Mouse (Mus musculus): Measurements from ENCODE around the gene Frmd4b. TPM values are rescaled to one million over a fixed set of nuclear protein-coding genes. Genes with fewer than 3 reads are reported as not detected.

The Frmd4b gene
- total and polyA plus RNA-seq, 3 experiments, result 0.44 to 2.9 TPM; not detected in 1

- Histone ChIP-seq H3K27me3 (ENCODE audit: insufficient read depth, low read length) (no peaks in the 10 kb centered on the region), H3K9me3 (replicated peaks) (peaks cover 52% of the 10 kb centered on the region), H3K36me3 (replicated peaks) (no peaks in the 10 kb centered on the region), H3K4me1 (ENCODE audit: insufficient read depth, low read depth, low read length) (no peaks in the 10 kb centered on the region), H3K4me3 (ENCODE audit: low read depth, low read length) (no peak overlapping the region)
- no peak for DNase-seq (ENCODE audit: low spot score)
- TF ChIP-seq POLR2AphosphoS5 (IDR thresholded peaks at IDR 0.05; ENCODE audit: insufficient replicate concordance, low read depth, low read length) (no peak), GATA1 (IDR thresholded peaks at IDR 0.05; ENCODE audit: borderline replicate concordance, low read length) (no peak), GATA2 (IDR thresholded peaks at IDR 0.05; ENCODE audit: borderline replicate concordance, low read depth, low read length) (no peak), CTCF (IDR thresholded peaks at IDR 0.05; ENCODE audit: low read depth, low read length) (no peak), TAL1 (conservative IDR thresholded peaks at IDR 0.05; ENCODE audit: low read depth, low read length) (no peak)
- no peak for ATAC-seq (ENCODE audit: extremely low read depth, insufficient number of reproducible peaks, low FRiP score, poor library complexity, severe bottlenecking)
Observed at GRCm38 (mm10) chr6:97577349-97577748, 40.0 kb downstream of the Frmd4b start.

GRCm38 (mm10) chr6:97576565-97577346 lies 40.6 kb downstream of the Frmd4b start:
- ATAC-seq (ENCODE audit: extremely low read depth, insufficient number of reproducible peaks, low FRiP score, poor library complexity, severe bottlenecking) (no peak), DNase-seq (ENCODE audit: low spot score) (no peak)
- Histone ChIP-seq H3K36me3 (replicated peaks) (no peaks in the 10 kb centered on the region), H3K27me3 (ENCODE audit: insufficient read depth, low read length) (no peaks in the 10 kb centered on the region), H3K9me3 (replicated peaks) (peaks cover 49% of the 10 kb centered on the region), H3K4me3 (ENCODE audit: low read depth, low read length) (no peak overlapping the region), H3K4me1 (ENCODE audit: insufficient read depth, low read depth, low read length) (no peaks in the 10 kb centered on the region)
- TF ChIP-seq GATA2 (IDR thresholded peaks at IDR 0.05; ENCODE audit: borderline replicate concordance, low read depth, low read length) (no peak), POLR2AphosphoS5 (IDR thresholded peaks at IDR 0.05; ENCODE audit: insufficient replicate concordance, low read depth, low read length) (no peak), TAL1 (conservative IDR thresholded peaks at IDR 0.05; ENCODE audit: low read depth, low read length) (no peak), GATA1 (IDR thresholded peaks at IDR 0.05; ENCODE audit: borderline replicate concordance, low read length) (no peak), CTCF (IDR thresholded peaks at IDR 0.05; ENCODE audit: low read depth, low read length) (no peak)

- TF ChIP-seq GATA1 (IDR thresholded peaks at IDR 0.05; ENCODE audit: borderline replicate concordance, low read length) (no peak), TAL1 (conservative IDR thresholded peaks at IDR 0.05; ENCODE audit: low read depth, low read length) (no peak), GATA2 (IDR thresholded peaks at IDR 0.05; ENCODE audit: borderline replicate concordance, low read depth, low read length) (no peak), CTCF (IDR thresholded peaks at IDR 0.05; ENCODE audit: low read depth, low read length) (no peak), POLR2AphosphoS5 (IDR thresholded peaks at IDR 0.05; ENCODE audit: insufficient replicate concordance, low read depth, low read length) (no peak)
Observed at GRCm38 (mm10) chr6:97576096-97576495, 41.2 kb downstream of the Frmd4b start.

GRCm38 (mm10) chr6:97574973-97575372 lies 42.4 kb downstream of the Frmd4b start:
- no peak overlapping the region for H3K4me3 ChIP-seq (ENCODE audit: low read depth, low read length)
- no peak for TF ChIP-seq GATA1 (IDR thresholded peaks at IDR 0.05; ENCODE audit: borderline replicate concordance, low read length)
- no peak for TF ChIP-seq CTCF (IDR thresholded peaks at IDR 0.05; ENCODE audit: low read depth, low read length)
- no peak for TF ChIP-seq GATA2 (IDR thresholded peaks at IDR 0.05; ENCODE audit: borderline replicate concordance, low read depth, low read length)
- TF ChIP-seq POLR2AphosphoS5 (IDR thresholded peaks at IDR 0.05; ENCODE audit: insufficient replicate concordance, low read depth, low read length), result no peak
- no peak for TF ChIP-seq TAL1 (conservative IDR thresholded peaks at IDR 0.05; ENCODE audit: low read depth, low read length)
- H3K27me3 ChIP-seq (ENCODE audit: insufficient read depth, low read length), result no peaks in the 10 kb centered on the region
- H3K4me1 ChIP-seq (ENCODE audit: insufficient read depth, low read depth, low read length), result no peaks in the 10 kb centered on the region
- DNase-seq (ENCODE audit: low spot score) (no peak), ATAC-seq (ENCODE audit: extremely low read depth, insufficient number of reproducible peaks, low FRiP score, poor library complexity, severe bottlenecking) (no peak)
- no peaks in the 10 kb centered on the region for H3K36me3 ChIP-seq (replicated peaks)
- H3K9me3 ChIP-seq (replicated peaks), result peaks cover 53% of the 10 kb centered on the region

More at GRCm38 (mm10) chr6:97576096-97576495, 41.2 kb downstream of the Frmd4b start:
- Histone ChIP-seq H3K27me3 (ENCODE audit: insufficient read depth, low read length) (no peaks in the 10 kb centered on the region), H3K4me3 (ENCODE audit: low read depth, low read length) (no peak overlapping the region), H3K4me1 (ENCODE audit: insufficient read depth, low read depth, low read length) (no peaks in the 10 kb centered on the region), H3K36me3 (replicated peaks) (no peaks in the 10 kb centered on the region), H3K9me3 (replicated peaks) (peaks cover 49% of the 10 kb centered on the region)
- ATAC-seq (ENCODE audit: extremely low read depth, insufficient number of reproducible peaks, low FRiP score, poor library complexity, severe bottlenecking), result no peak
- DNase-seq (ENCODE audit: low spot score), result no peak

GRCm38 (mm10) chr6:97572226-97572625 lies 45.1 kb downstream of the Frmd4b start:
- no peak overlapping the region for H3K4me3 ChIP-seq (ENCODE audit: low read depth, low read length)
- TF ChIP-seq GATA2 (IDR thresholded peaks at IDR 0.05; ENCODE audit: borderline replicate concordance, low read depth, low read length) (no peak), POLR2AphosphoS5 (IDR thresholded peaks at IDR 0.05; ENCODE audit: insufficient replicate concordance, low read depth, low read length) (no peak), GATA1 (IDR thresholded peaks at IDR 0.05; ENCODE audit: borderline replicate concordance, low read length) (no peak), CTCF (IDR thresholded peaks at IDR 0.05; ENCODE audit: low read depth, low read length) (no peak), TAL1 (conservative IDR thresholded peaks at IDR 0.05; ENCODE audit: low read depth, low read length) (no peak)
- DNase-seq (ENCODE audit: low spot score) (no peak), ATAC-seq (ENCODE audit: extremely low read depth, insufficient number of reproducible peaks, low FRiP score, poor library complexity, severe bottlenecking) (no peak)
- peaks cover 39% of the 10 kb centered on the region for H3K9me3 ChIP-seq (replicated peaks)
- H3K4me1 ChIP-seq (ENCODE audit: insufficient read depth, low read depth, low read length), result no peaks in the 10 kb centered on the region
- no peaks in the 10 kb centered on the region for H3K36me3 ChIP-seq (replicated peaks)
- H3K27me3 ChIP-seq (ENCODE audit: insufficient read depth, low read length), result no peaks in the 10 kb centered on the region

- TF ChIP-seq CTCF (IDR thresholded peaks at IDR 0.05; ENCODE audit: low read depth, low read length) (no peak), POLR2AphosphoS5 (IDR thresholded peaks at IDR 0.05; ENCODE audit: insufficient replicate concordance, low read depth, low read length) (no peak), GATA2 (IDR thresholded peaks at IDR 0.05; ENCODE audit: borderline replicate concordance, low read depth, low read length) (no peak), GATA1 (IDR thresholded peaks at IDR 0.05; ENCODE audit: borderline replicate concordance, low read length) (no peak), TAL1 (conservative IDR thresholded peaks at IDR 0.05; ENCODE audit: low read depth, low read length) (no peak)
Observed at GRCm38 (mm10) chr6:97568538-97568937, 48.8 kb downstream of the Frmd4b start.

More at GRCm38 (mm10) chr6:97568538-97568937, 48.8 kb downstream of the Frmd4b start:
- DNase-seq (ENCODE audit: low spot score) (no peak), ATAC-seq (ENCODE audit: extremely low read depth, insufficient number of reproducible peaks, low FRiP score, poor library complexity, severe bottlenecking) (no peak)
- Histone ChIP-seq H3K27me3 (ENCODE audit: insufficient read depth, low read length) (no peaks in the 10 kb centered on the region), H3K9me3 (replicated peaks) (peaks cover 33% of the 10 kb centered on the region), H3K36me3 (replicated peaks) (no peaks in the 10 kb centered on the region), H3K4me3 (ENCODE audit: low read depth, low read length) (no peak overlapping the region), H3K4me1 (ENCODE audit: insufficient read depth, low read depth, low read length) (no peaks in the 10 kb centered on the region)
